Mouse (Mus musculus): ENCODE measurements around the gene Zkscan2. TPM values are rescaled to one million over a fixed set of nuclear protein-coding genes. Genes with fewer than 3 reads are reported as not detected.

Zkscan2 gene
- total and polyA plus RNA-seq, 3 experiments, result 0.33 TPM; not detected in 2

DNA sequence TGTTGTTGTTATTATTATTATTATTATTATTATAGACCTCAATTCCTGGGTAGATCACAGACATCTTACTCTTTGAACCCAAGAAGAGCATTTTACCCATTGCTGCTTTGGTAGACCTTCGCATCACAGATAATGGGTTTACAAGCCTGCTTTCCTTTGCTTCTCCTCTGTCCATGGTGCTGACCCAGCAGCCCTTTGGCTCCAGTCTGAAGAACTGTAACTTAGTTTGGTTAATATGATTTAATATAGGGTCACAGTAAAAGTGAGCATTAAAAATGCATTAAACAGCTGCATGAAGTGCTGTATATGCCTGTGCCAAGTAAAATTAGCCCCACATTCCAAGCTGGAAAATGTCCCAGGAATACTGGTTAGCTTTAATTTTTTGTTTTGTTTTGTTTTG is 3.1 kb upstream of the Zkscan2 start:
- TF ChIP-seq CTCF (IDR thresholded peaks at IDR 0.05; ENCODE audit: low read depth, low read length), result no peak
- no peak for TF ChIP-seq TAL1 (conservative IDR thresholded peaks at IDR 0.05; ENCODE audit: low read depth, low read length)
- TF ChIP-seq POLR2AphosphoS5 (IDR thresholded peaks at IDR 0.05; ENCODE audit: insufficient replicate concordance, low read depth, low read length), result no peak
- no peak for TF ChIP-seq GATA1 (IDR thresholded peaks at IDR 0.05; ENCODE audit: borderline replicate concordance, low read length)
- no peak for TF ChIP-seq GATA2 (IDR thresholded peaks at IDR 0.05; ENCODE audit: borderline replicate concordance, low read depth, low read length)
- Histone ChIP-seq H3K9me3 (replicated peaks) (peaks cover 7% of the 10 kb centered on the region; the same call in 1 of the 2 replicates), H3K36me3 (replicated peaks) (no peaks in the 10 kb centered on the region), H3K4me3 (ENCODE audit: low read depth, low read length) (no peak overlapping the region), H3K4me1 (ENCODE audit: insufficient read depth, low read depth, low read length) (no peaks in the 10 kb centered on the region), H3K27me3 (ENCODE audit: insufficient read depth, low read length) (no peaks in the 10 kb centered on the region; the same call in 1 of the 2 replicates)
- ATAC-seq (ENCODE audit: extremely low read depth, insufficient number of reproducible peaks, low FRiP score, poor library complexity, severe bottlenecking) (no peak), DNase-seq (ENCODE audit: low spot score) (peak; percentile 7)

GRCm38 (mm10) chr7:123499481-123500238 is 589 bp downstream of the Zkscan2 start:
- no peaks in the 10 kb centered on the region for H3K36me3 ChIP-seq (replicated peaks)
- peaks cover 7% of the 10 kb centered on the region; the same call in 1 of the 2 replicates for H3K9me3 ChIP-seq (replicated peaks)
- H3K4me1 ChIP-seq (ENCODE audit: insufficient read depth, low read depth, low read length), result no peaks in the 10 kb centered on the region
- no peak for TF ChIP-seq GATA2 (IDR thresholded peaks at IDR 0.05; ENCODE audit: borderline replicate concordance, low read depth, low read length)
- TF ChIP-seq CTCF (IDR thresholded peaks at IDR 0.05; ENCODE audit: low read depth, low read length), result no peak
- no peak for TF ChIP-seq POLR2AphosphoS5 (IDR thresholded peaks at IDR 0.05; ENCODE audit: insufficient replicate concordance, low read depth, low read length)
- no peak for TF ChIP-seq TAL1 (conservative IDR thresholded peaks at IDR 0.05; ENCODE audit: low read depth, low read length)
- no peak for TF ChIP-seq GATA1 (IDR thresholded peaks at IDR 0.05; ENCODE audit: borderline replicate concordance, low read length)
- H3K27me3 ChIP-seq (ENCODE audit: insufficient read depth, low read length), result no peaks in the 10 kb centered on the region; the same call in 1 of the 2 replicates
- DNase-seq (ENCODE audit: low spot score) (no peak), ATAC-seq (ENCODE audit: extremely low read depth, insufficient number of reproducible peaks, low FRiP score, poor library complexity, severe bottlenecking) (no peak)
- no peak overlapping the region for H3K4me3 ChIP-seq (ENCODE audit: low read depth, low read length)

GRCm38 (mm10) chr7:123487703-123488102 is 12.5 kb downstream of the Zkscan2 start:
- Histone ChIP-seq H3K4me1 (ENCODE audit: insufficient read depth, low read depth, low read length) (no peaks in the 10 kb centered on the region), H3K36me3 (replicated peaks) (no peaks in the 10 kb centered on the region), H3K27me3 (ENCODE audit: insufficient read depth, low read length) (peaks cover 15% of the 10 kb centered on the region; the same call in 1 of the 2 replicates), H3K4me3 (ENCODE audit: low read depth, low read length) (no peak overlapping the region), H3K9me3 (replicated peaks) (no peaks in the 10 kb centered on the region)
- ATAC-seq (ENCODE audit: extremely low read depth, insufficient number of reproducible peaks, low FRiP score, poor library complexity, severe bottlenecking), result no peak
- TF ChIP-seq GATA1 (IDR thresholded peaks at IDR 0.05; ENCODE audit: borderline replicate concordance, low read length) (no peak), GATA2 (IDR thresholded peaks at IDR 0.05; ENCODE audit: borderline replicate concordance, low read depth, low read length) (no peak), POLR2AphosphoS5 (IDR thresholded peaks at IDR 0.05; ENCODE audit: insufficient replicate concordance, low read depth, low read length) (no peak), TAL1 (conservative IDR thresholded peaks at IDR 0.05; ENCODE audit: low read depth, low read length) (no peak), CTCF (IDR thresholded peaks at IDR 0.05; ENCODE audit: low read depth, low read length) (no peak)
- no peak for DNase-seq (ENCODE audit: low spot score)

DNA sequence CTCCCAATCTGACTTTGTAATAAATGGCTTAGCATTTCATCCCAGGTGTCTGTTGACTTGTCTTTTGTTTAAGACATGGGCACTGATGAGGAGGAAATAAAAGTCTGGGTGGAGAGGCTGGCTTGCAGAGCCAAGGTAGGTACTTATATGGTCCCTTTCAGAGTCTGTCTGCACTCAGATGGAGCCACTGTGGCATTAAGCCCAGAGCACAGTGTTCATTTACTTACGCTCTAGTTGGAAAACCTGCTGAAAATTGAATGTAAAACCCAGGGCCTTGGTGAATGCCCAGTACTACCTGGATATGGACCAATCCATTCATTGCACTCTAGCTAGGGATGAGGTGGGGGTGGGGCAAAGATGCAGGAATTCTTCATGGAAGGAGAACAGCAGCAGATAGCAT is 32.3 kb downstream of the Zkscan2 start:
- TF ChIP-seq POLR2AphosphoS5 (IDR thresholded peaks at IDR 0.05; ENCODE audit: insufficient replicate concordance, low read depth, low read length) (no peak), GATA1 (IDR thresholded peaks at IDR 0.05; ENCODE audit: borderline replicate concordance, low read length) (no peak), TAL1 (conservative IDR thresholded peaks at IDR 0.05; ENCODE audit: low read depth, low read length) (no peak), CTCF (IDR thresholded peaks at IDR 0.05; ENCODE audit: low read depth, low read length) (no peak), GATA2 (IDR thresholded peaks at IDR 0.05; ENCODE audit: borderline replicate concordance, low read depth, low read length) (no peak)
- DNase-seq (ENCODE audit: low spot score) (no peak), ATAC-seq (ENCODE audit: extremely low read depth, insufficient number of reproducible peaks, low FRiP score, poor library complexity, severe bottlenecking) (no peak)
- H3K9me3 ChIP-seq (replicated peaks), result no peaks in the 10 kb centered on the region
- no peak overlapping the region for H3K4me3 ChIP-seq (ENCODE audit: low read depth, low read length)
- no peaks in the 10 kb centered on the region for H3K36me3 ChIP-seq (replicated peaks)
- H3K27me3 ChIP-seq (ENCODE audit: insufficient read depth, low read length), result peaks cover 24% of the 10 kb centered on the region
- peaks cover 15% of the 10 kb centered on the region for H3K4me1 ChIP-seq (ENCODE audit: insufficient read depth, low read depth, low read length)

DNA sequence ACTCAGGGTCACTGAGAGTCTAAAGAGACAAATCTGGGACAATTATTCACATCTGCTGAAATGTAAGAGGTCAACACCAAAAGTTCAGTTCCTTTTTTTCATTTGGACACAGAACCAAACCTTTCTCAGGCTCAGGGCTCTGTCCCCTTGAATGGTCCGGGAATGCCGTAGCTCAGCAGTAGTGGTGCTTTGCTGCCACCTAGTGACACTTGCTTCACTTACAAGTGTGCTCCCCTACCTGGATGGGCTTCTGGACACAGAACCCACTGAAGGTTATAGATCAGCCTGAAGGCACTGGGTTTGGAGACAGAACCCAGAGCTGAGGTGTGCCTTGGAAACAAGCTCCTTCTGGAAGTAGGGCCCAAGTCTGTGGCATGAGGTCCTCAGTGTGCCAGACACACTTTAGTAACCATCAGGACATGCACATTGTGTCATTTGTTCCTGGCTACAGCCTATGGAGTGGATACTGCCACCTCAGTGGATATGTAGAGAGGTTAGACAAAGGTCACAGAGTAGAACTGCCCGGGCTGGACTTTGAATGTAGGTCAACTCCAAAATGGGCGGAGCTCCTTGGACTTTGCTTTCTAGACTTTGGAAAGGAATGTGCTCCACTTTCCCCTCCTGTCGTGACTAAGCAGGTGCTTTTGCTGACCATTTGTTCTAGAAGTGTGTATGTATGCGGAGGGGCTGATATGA is 34.4 kb downstream of the Zkscan2 start:
- Histone ChIP-seq H3K36me3 (replicated peaks) (no peaks in the 10 kb centered on the region), H3K27me3 (ENCODE audit: insufficient read depth, low read length) (peaks cover 24% of the 10 kb centered on the region), H3K9me3 (replicated peaks) (no peaks in the 10 kb centered on the region), H3K4me3 (ENCODE audit: low read depth, low read length) (no peak overlapping the region), H3K4me1 (ENCODE audit: insufficient read depth, low read depth, low read length) (peaks cover 37% of the 10 kb centered on the region)
- DNase-seq (ENCODE audit: low spot score), result peak; percentile 21
- no peak for ATAC-seq (ENCODE audit: extremely low read depth, insufficient number of reproducible peaks, low FRiP score, poor library complexity, severe bottlenecking)
- peak; percentile 73 for TF ChIP-seq CTCF (IDR thresholded peaks at IDR 0.05; ENCODE audit: low read depth, low read length)
- TF ChIP-seq POLR2AphosphoS5 (IDR thresholded peaks at IDR 0.05; ENCODE audit: insufficient replicate concordance, low read depth, low read length), result no peak
- TF ChIP-seq TAL1 (conservative IDR thresholded peaks at IDR 0.05; ENCODE audit: low read depth, low read length), result no peak

- Histone ChIP-seq H3K4me3 (ENCODE audit: low read depth, low read length) (no peak overlapping the region), H3K4me1 (ENCODE audit: insufficient read depth, low read depth, low read length) (peaks cover 57% of the 10 kb centered on the region), H3K36me3 (replicated peaks) (no peaks in the 10 kb centered on the region), H3K27me3 (ENCODE audit: insufficient read depth, low read length) (peaks cover 24% of the 10 kb centered on the region), H3K9me3 (replicated peaks) (no peaks in the 10 kb centered on the region)
- no peak for ATAC-seq (ENCODE audit: extremely low read depth, insufficient number of reproducible peaks, low FRiP score, poor library complexity, severe bottlenecking)
- DNase-seq (ENCODE audit: low spot score), result no peak
- TF ChIP-seq TAL1 (conservative IDR thresholded peaks at IDR 0.05; ENCODE audit: low read depth, low read length), result no peak
- TF ChIP-seq GATA1 (IDR thresholded peaks at IDR 0.05; ENCODE audit: borderline replicate concordance, low read length), result no peak
- TF ChIP-seq POLR2AphosphoS5 (IDR thresholded peaks at IDR 0.05; ENCODE audit: insufficient replicate concordance, low read depth, low read length), result no peak
- TF ChIP-seq GATA2 (IDR thresholded peaks at IDR 0.05; ENCODE audit: borderline replicate concordance, low read depth, low read length), result no peak
- no peak for TF ChIP-seq CTCF (IDR thresholded peaks at IDR 0.05; ENCODE audit: low read depth, low read length)
Observed at GRCm38 (mm10) chr7:123463569-123463968, 36.7 kb downstream of the Zkscan2 start.
